Mouse (Mus musculus) liver, postnatal 0 days (tissue): ENCODE results near the gene Numb.

ENCODE experiments used
- CTCF ChIP-seq: sonication (generic); IDR thresholded peaks from 2 replicates; pipeline ENCODE4 v1.5.1; 2016; ENCODE audit warnings: antibody characterized with exemption, low read depth
- EP300 ChIP-seq: IDR thresholded peaks from 2 replicates; pipeline ENCODE4 v1.6.1; 2016; ENCODE audit warnings: antibody characterized with exemption, low read depth, mild to moderate bottlenecking

- TF ChIP-seq CTCF (no peak), EP300 (no peak)
These were observed 66.5 kb downstream of the Numb start for GRCm38 (mm10) chr12:83855211-83855610.
